Mouse (Mus musculus): ENCODE data around the gene Oma1. TPM values are rescaled to one million over a fixed set of nuclear protein-coding genes. Genes with fewer than 3 reads are reported as not detected.
A peak's percentile ranks its signal among the peaks of the same experiment; 100 is the strongest.

Gene Oma1
- polyA plus RNA-seq, 1 experiment from 2014 or later = 12.8 TPM

- WGBS = 88% methylated on average over 4 of the region's 4 CpGs
Measured at GRCm38 (mm10) chr4:103341620-103342019, 28.0 kb downstream of the Oma1 start.

GRCm38 (mm10) chr4:103346058-103346457, 32.4 kb downstream of the Oma1 start:
- H3K36me3 ChIP-seq (ENCODE audit: control insufficient read depth, insufficient read depth, low read length) = no peaks in the 10 kb centered on the region
- DNase-seq (ENCODE audit: low spot score) (peak; percentile 59), ATAC-seq (ENCODE audit: low FRiP score) (no peak; the same call in 1 of the 2 replicates)
- WGBS = 49% methylated on average over 2 of the region's 2 CpGs
- H3K9ac ChIP-seq (ENCODE audit: low read depth, low read length) = no peak overlapping the region
- H3K27me3 ChIP-seq (ENCODE audit: control insufficient read depth, insufficient read depth, low read length) = no peaks in the 10 kb centered on the region
- no peaks in the 10 kb centered on the region for H3K4me1 ChIP-seq (replicated peaks; ENCODE audit: control insufficient read depth, insufficient read depth, low read length)
- no peak overlapping the region for H3K4me3 ChIP-seq (ENCODE audit: low read depth, low read length)
- H3K9me3 ChIP-seq (ENCODE audit: control insufficient read depth, low read length) = no peaks in the 10 kb centered on the region
- H3K27ac ChIP-seq (ENCODE audit: low read depth, low read length) = no peak overlapping the region
- no peak overlapping the region for H3K4me2 ChIP-seq (replicated peaks; ENCODE audit: low read depth, low read length)

More at GRCm38 (mm10) chr4:103341620-103342019, 28.0 kb downstream of the Oma1 start:
- ATAC-seq (ENCODE audit: low FRiP score) (no peak), DNase-seq (ENCODE audit: low spot score) (no peak)
- Histone ChIP-seq H3K4me3 (ENCODE audit: low read depth, low read length) (no peak overlapping the region), H3K9ac (ENCODE audit: low read depth, low read length) (no peak overlapping the region), H3K4me2 (replicated peaks; ENCODE audit: low read depth, low read length) (no peak overlapping the region), H3K36me3 (ENCODE audit: control insufficient read depth, insufficient read depth, low read length) (no peaks in the 10 kb centered on the region), H3K27ac (ENCODE audit: low read depth, low read length) (no peak overlapping the region), H3K9me3 (ENCODE audit: control insufficient read depth, low read length) (no peaks in the 10 kb centered on the region), H3K4me1 (replicated peaks; ENCODE audit: control insufficient read depth, insufficient read depth, low read length) (no peaks in the 10 kb centered on the region), H3K27me3 (ENCODE audit: control insufficient read depth, insufficient read depth, low read length) (no peaks in the 10 kb centered on the region)

GRCm38 (mm10) chr4:103346849-103347248, 33.2 kb downstream of the Oma1 start:
- WGBS = 94% methylated on average over 5 of the region's 5 CpGs
- DNase-seq (ENCODE audit: low spot score) = no peak
- no peaks in the 10 kb centered on the region for H3K27me3 ChIP-seq (ENCODE audit: control insufficient read depth, insufficient read depth, low read length)

GRCm38 (mm10) chr4:103349219-103349618, 35.6 kb downstream of the Oma1 start:
- no peaks in the 10 kb centered on the region for H3K4me1 ChIP-seq (replicated peaks; ENCODE audit: control insufficient read depth, insufficient read depth, low read length)
- ATAC-seq (ENCODE audit: low FRiP score) (no peak), DNase-seq (ENCODE audit: low spot score) (peak; percentile 7)
- H3K9ac ChIP-seq (ENCODE audit: low read depth, low read length) = no peak overlapping the region
- 89% methylated on average over 4 of the region's 4 CpGs for WGBS
- no peaks in the 10 kb centered on the region for H3K36me3 ChIP-seq (ENCODE audit: control insufficient read depth, insufficient read depth, low read length)
- H3K4me2 ChIP-seq (replicated peaks; ENCODE audit: low read depth, low read length) = no peak overlapping the region
- H3K27me3 ChIP-seq (ENCODE audit: control insufficient read depth, insufficient read depth, low read length) = no peaks in the 10 kb centered on the region
- no peak overlapping the region for H3K27ac ChIP-seq (ENCODE audit: low read depth, low read length)
- H3K9me3 ChIP-seq (ENCODE audit: control insufficient read depth, low read length) = no peaks in the 10 kb centered on the region
- no peak overlapping the region for H3K4me3 ChIP-seq (ENCODE audit: low read depth, low read length)

More at GRCm38 (mm10) chr4:103346849-103347248, 33.2 kb downstream of the Oma1 start:
- Histone ChIP-seq H3K4me2 (replicated peaks; ENCODE audit: low read depth, low read length) (no peak overlapping the region), H3K9me3 (ENCODE audit: control insufficient read depth, low read length) (no peaks in the 10 kb centered on the region), H3K36me3 (ENCODE audit: control insufficient read depth, insufficient read depth, low read length) (no peaks in the 10 kb centered on the region), H3K4me1 (replicated peaks; ENCODE audit: control insufficient read depth, insufficient read depth, low read length) (no peaks in the 10 kb centered on the region), H3K27ac (ENCODE audit: low read depth, low read length) (no peak overlapping the region), H3K9ac (ENCODE audit: low read depth, low read length) (no peak overlapping the region), H3K4me3 (ENCODE audit: low read depth, low read length) (no peak overlapping the region)
- no peak for ATAC-seq (ENCODE audit: low FRiP score)

- no peak for DNase-seq (ENCODE audit: low spot score)
- no peak overlapping the region for H3K4me3 ChIP-seq (ENCODE audit: low read depth, low read length)
- H3K27ac ChIP-seq (ENCODE audit: low read depth, low read length) = no peak overlapping the region
- WGBS = 87% methylated on average over 5 of the region's 5 CpGs
- no peaks in the 10 kb centered on the region for H3K4me1 ChIP-seq (replicated peaks; ENCODE audit: control insufficient read depth, insufficient read depth, low read length)
- ATAC-seq (ENCODE audit: low FRiP score) = no peak
- no peaks in the 10 kb centered on the region for H3K9me3 ChIP-seq (ENCODE audit: control insufficient read depth, low read length)
- H3K36me3 ChIP-seq (ENCODE audit: control insufficient read depth, insufficient read depth, low read length) = no peaks in the 10 kb centered on the region
- no peak overlapping the region for H3K9ac ChIP-seq (ENCODE audit: low read depth, low read length)
- H3K4me2 ChIP-seq (replicated peaks; ENCODE audit: low read depth, low read length) = no peak overlapping the region
- H3K27me3 ChIP-seq (ENCODE audit: control insufficient read depth, insufficient read depth, low read length) = no peaks in the 10 kb centered on the region
Measured at GRCm38 (mm10) chr4:103352926-103353325, 39.3 kb downstream of the Oma1 start.

GRCm38 (mm10) chr4:103357457-103357856, 43.8 kb downstream of the Oma1 start:
- H3K27me3 ChIP-seq (ENCODE audit: control insufficient read depth, insufficient read depth, low read length) = no peaks in the 10 kb centered on the region
- no peaks in the 10 kb centered on the region for H3K4me1 ChIP-seq (replicated peaks; ENCODE audit: control insufficient read depth, insufficient read depth, low read length)
- no peak overlapping the region for H3K9ac ChIP-seq (ENCODE audit: low read depth, low read length)
- WGBS = 98% methylated on average over 3 of the region's 3 CpGs
- no peaks in the 10 kb centered on the region for H3K9me3 ChIP-seq (ENCODE audit: control insufficient read depth, low read length)
- no peak overlapping the region for H3K4me3 ChIP-seq (ENCODE audit: low read depth, low read length)
- no peak overlapping the region for H3K4me2 ChIP-seq (replicated peaks; ENCODE audit: low read depth, low read length)
- ATAC-seq (ENCODE audit: low FRiP score) = no peak
- no peak for DNase-seq (ENCODE audit: low spot score)
- H3K27ac ChIP-seq (ENCODE audit: low read depth, low read length) = no peak overlapping the region
- no peaks in the 10 kb centered on the region for H3K36me3 ChIP-seq (ENCODE audit: control insufficient read depth, insufficient read depth, low read length)

- ATAC-seq (ENCODE audit: low FRiP score) (no peak), DNase-seq (ENCODE audit: low spot score) (no peak)
- Histone ChIP-seq H3K9ac (ENCODE audit: low read depth, low read length) (no peak overlapping the region), H3K4me1 (replicated peaks; ENCODE audit: control insufficient read depth, insufficient read depth, low read length) (no peaks in the 10 kb centered on the region), H3K4me3 (ENCODE audit: low read depth, low read length) (no peak overlapping the region), H3K9me3 (ENCODE audit: control insufficient read depth, low read length) (no peaks in the 10 kb centered on the region), H3K27ac (ENCODE audit: low read depth, low read length) (no peak overlapping the region), H3K27me3 (ENCODE audit: control insufficient read depth, insufficient read depth, low read length) (no peaks in the 10 kb centered on the region), H3K4me2 (replicated peaks; ENCODE audit: low read depth, low read length) (no peak overlapping the region), H3K36me3 (ENCODE audit: control insufficient read depth, insufficient read depth, low read length) (no peaks in the 10 kb centered on the region)
- 93% methylated on average over 9 of the region's 9 CpGs for WGBS
Measured at GRCm38 (mm10) chr4:103358941-103359448, 45.4 kb downstream of the Oma1 start.

GRCm38 (mm10) chr4:103382171-103382570, 68.6 kb downstream of the Oma1 start:
- ATAC-seq (ENCODE audit: low FRiP score) (no peak), DNase-seq (ENCODE audit: low spot score) (no peak)
- Histone ChIP-seq H3K36me3 (ENCODE audit: control insufficient read depth, insufficient read depth, low read length) (no peaks in the 10 kb centered on the region), H3K9me3 (ENCODE audit: control insufficient read depth, low read length) (no peaks in the 10 kb centered on the region), H3K4me1 (replicated peaks; ENCODE audit: control insufficient read depth, insufficient read depth, low read length) (no peaks in the 10 kb centered on the region), H3K4me2 (replicated peaks; ENCODE audit: low read depth, low read length) (no peak overlapping the region), H3K27me3 (ENCODE audit: control insufficient read depth, insufficient read depth, low read length) (no peaks in the 10 kb centered on the region), H3K9ac (ENCODE audit: low read depth, low read length) (no peak overlapping the region), H3K4me3 (ENCODE audit: low read depth, low read length) (no peak overlapping the region), H3K27ac (ENCODE audit: low read depth, low read length) (no peak overlapping the region)
- WGBS = 92% methylated on average over 5 of the region's 5 CpGs

GRCm38 (mm10) chr4:103385031-103385430, 71.4 kb downstream of the Oma1 start:
- no peaks in the 10 kb centered on the region for H3K4me1 ChIP-seq (replicated peaks; ENCODE audit: control insufficient read depth, insufficient read depth, low read length)
- H3K27ac ChIP-seq (ENCODE audit: low read depth, low read length) = no peak overlapping the region
- no peak overlapping the region for H3K9ac ChIP-seq (ENCODE audit: low read depth, low read length)
- no peak overlapping the region for H3K4me2 ChIP-seq (replicated peaks; ENCODE audit: low read depth, low read length)
- H3K4me3 ChIP-seq (ENCODE audit: low read depth, low read length) = no peak overlapping the region
- DNase-seq (ENCODE audit: low spot score) (no peak), ATAC-seq (ENCODE audit: low FRiP score) (no peak)
- WGBS = 74% methylated on average over 4 of the region's 4 CpGs
- no peaks in the 10 kb centered on the region for H3K36me3 ChIP-seq (ENCODE audit: control insufficient read depth, insufficient read depth, low read length)
- no peaks in the 10 kb centered on the region for H3K9me3 ChIP-seq (ENCODE audit: control insufficient read depth, low read length)
- H3K27me3 ChIP-seq (ENCODE audit: control insufficient read depth, insufficient read depth, low read length) = no peaks in the 10 kb centered on the region
